Mouse (Mus musculus) midbrain, embryonic 13.5 days (tissue): ENCODE results near the gene Prr5. TPM values are rescaled to one million over a fixed set of nuclear protein-coding genes. Genes with fewer than 3 reads are reported as not detected.
A peak's percentile ranks its signal among the peaks of the same experiment; 100 is the strongest.

Experiments
- ATAC-seq: fragments of 200-750 bp; cut with Nextera tagmentation; 2 replicates; pipeline ENCODE4 v1.8.0; 2017; ENCODE audit warnings: mild to moderate bottlenecking, moderate TSS enrichment, moderate library complexity
- H3K27ac ChIP-seq: fragments of 300-500 bp; sonication (generic); 2 replicates; pipeline ENCODE4 v1.5.1; 2015; ENCODE audit warnings: inconsistent platforms, mild to moderate bottlenecking, moderate library complexity
- H3K27me3 ChIP-seq: fragments of 300-500 bp; sonication (generic); 2 replicates; pipeline ENCODE4 v1.6.1; 2015; ENCODE audit warnings: mild to moderate bottlenecking, inconsistent platforms
- H3K36me3 ChIP-seq: fragments of 300-500 bp; sonication (generic); 2 replicates; pipeline ENCODE4 v1.6.1; 2015; ENCODE audit warnings: mild to moderate bottlenecking, inconsistent platforms
- H3K4me1 ChIP-seq: fragments of 300-500 bp; sonication (generic); replicated peaks from 2 replicates; pipeline ENCODE4 v1.6.1; 2015; ENCODE audit warnings: inconsistent platforms
- H3K4me2 ChIP-seq: fragments of 300-500 bp; sonication (generic); replicated peaks from 2 replicates; pipeline ENCODE4 v1.6.1; 2015; ENCODE audit warnings: moderate library complexity, mild to moderate bottlenecking, inconsistent platforms
- H3K4me3 ChIP-seq: fragments of 300-500 bp; sonication (generic); replicated peaks from 2 replicates; pipeline ENCODE4 v1.5.1; 2015; ENCODE audit warnings: mild to moderate bottlenecking, inconsistent platforms
- H3K9ac ChIP-seq: fragments of 300-500 bp; sonication (generic); replicated peaks from 2 replicates; pipeline ENCODE4 v1.6.1; 2015; ENCODE audit warnings: mild to moderate bottlenecking, inconsistent platforms
- H3K9me3 ChIP-seq: fragments of 300-500 bp; sonication (generic); 2 replicates; pipeline ENCODE4 v1.6.1; 2016; ENCODE audit warnings: mild to moderate bottlenecking, inconsistent platforms
- WGBS: fragments of 180-500 bp; shearing (Covaris S2); methylation state at CpG from one replicate; pipeline ENCODE4 v1.1.7; 2015; 5-methylcytosine and 5-hydroxymethylcytosine counted together
- polyA plus RNA-seq: library from polyadenylated mRNA; unstranded; fragments of >200 nt; fragmentation: Nextera tagmentation; extraction: Ambion mirVana; gene quantifications from 2 replicates; pipeline ENCODE4 v1.2.1, GENCODE M21; 2015

Prr5 gene
- polyA plus RNA-seq, 1 experiment from 2014 or later, result 13.8 TPM

GRCm38 (mm10) chr15:84639451-84640136, 29.8 kb upstream of the Prr5 start:
- WGBS, result 70% methylated on average over 6 of the region's 6 CpGs
- Histone ChIP-seq H3K4me1 (no peaks in the 10 kb centered on the region), H3K36me3 (no peaks in the 10 kb centered on the region), H3K4me2 (no peak overlapping the region), H3K9me3 (no peaks in the 10 kb centered on the region), H3K4me3 (no peak overlapping the region), H3K27me3 (no peaks in the 10 kb centered on the region; the same call in 1 of the 2 replicates), H3K9ac (no peak overlapping the region), H3K27ac (no peak overlapping the region)
- ATAC-seq, result no peak

- Histone ChIP-seq H3K27me3 (no peaks in the 10 kb centered on the region; the same call in 1 of the 2 replicates), H3K4me1 (no peaks in the 10 kb centered on the region), H3K27ac (no peak overlapping the region), H3K4me3 (no peak overlapping the region), H3K9me3 (0 out of 2 replicates have a peak, but pooled peaks cover 4% of the 10 kb centered on the region), H3K4me2 (no peak overlapping the region), H3K9ac (no peak overlapping the region), H3K36me3 (no peaks in the 10 kb centered on the region)
- WGBS, result 95% methylated on average over 6 of the region's 6 CpGs
- ATAC-seq, result no peak
Measured at GRCm38 (mm10) chr15:84640722-84641121, 28.7 kb upstream of the Prr5 start.

- H3K4me2 ChIP-seq, result no peak overlapping the region
- no peaks in the 10 kb centered on the region for H3K4me1 ChIP-seq
- no peak overlapping the region for H3K9ac ChIP-seq
- H3K27ac ChIP-seq, result no peak overlapping the region
- no peaks in the 10 kb centered on the region for H3K36me3 ChIP-seq
- no peak overlapping the region for H3K4me3 ChIP-seq
- 0 out of 2 replicates have a peak, but pooled peaks cover 4% of the 10 kb centered on the region for H3K9me3 ChIP-seq
- no peak for ATAC-seq
- H3K27me3 ChIP-seq, result no peaks in the 10 kb centered on the region; the same call in 1 of the 2 replicates
- WGBS, result 57% methylated on average over 5 of the region's 5 CpGs
Measured at GRCm38 (mm10) chr15:84641127-84641526, 28.3 kb upstream of the Prr5 start.

GRCm38 (mm10) chr15:84641948-84642347, 27.5 kb upstream of the Prr5 start:
- Histone ChIP-seq H3K4me1 (no peaks in the 10 kb centered on the region), H3K9me3 (0 out of 2 replicates have a peak, but pooled peaks cover 4% of the 10 kb centered on the region), H3K36me3 (no peaks in the 10 kb centered on the region), H3K27me3 (no peaks in the 10 kb centered on the region; the same call in 1 of the 2 replicates), H3K27ac (no peak overlapping the region), H3K9ac (no peak overlapping the region), H3K4me2 (no peak overlapping the region), H3K4me3 (no peak overlapping the region)
- ATAC-seq, result no peak
- 100% methylated on average over 1 of the region's 1 CpGs for WGBS

- Histone ChIP-seq H3K4me1 (no peaks in the 10 kb centered on the region), H3K9ac (no peak overlapping the region)
- ATAC-seq, result no peak
Measured at GRCm38 (mm10) chr15:84643178-84643577, 26.2 kb upstream of the Prr5 start.

GRCm38 (mm10) chr15:84651481-84651880, 17.9 kb upstream of the Prr5 start:
- Histone ChIP-seq H3K36me3 (no peaks in the 10 kb centered on the region), H3K9me3 (peaks cover 6% of the 10 kb centered on the region; the same call in 1 of the 2 replicates), H3K4me2 (no peak overlapping the region), H3K4me1 (peaks cover 22% of the 10 kb centered on the region), H3K27me3 (no peaks in the 10 kb centered on the region), H3K9ac (no peak overlapping the region), H3K27ac (no peak overlapping the region), H3K4me3 (no peak overlapping the region)
- ATAC-seq, result no peak
- 94% methylated on average over 6 of the region's 6 CpGs for WGBS

More at GRCm38 (mm10) chr15:84643178-84643577, 26.2 kb upstream of the Prr5 start:
- Histone ChIP-seq H3K4me2 (no peak overlapping the region), H3K36me3 (no peaks in the 10 kb centered on the region), H3K4me3 (no peak overlapping the region), H3K27ac (no peak overlapping the region), H3K9me3 (peaks cover 10% of the 10 kb centered on the region; the same call in 1 of the 2 replicates), H3K27me3 (no peaks in the 10 kb centered on the region; the same call in 1 of the 2 replicates)
- 11% methylated on average over 1 of the region's 1 CpGs for WGBS

- Histone ChIP-seq H3K4me1 (peaks cover 35% of the 10 kb centered on the region), H3K36me3 (no peaks in the 10 kb centered on the region), H3K27ac (peak overlapping the region; percentile 96; the same call in 1 of the 2 replicates), H3K4me3 (no peak overlapping the region), H3K9me3 (no peaks in the 10 kb centered on the region), H3K27me3 (no peaks in the 10 kb centered on the region), H3K9ac (no peak overlapping the region), H3K4me2 (peak overlapping the region; percentile 56)
- 88% methylated on average over 7 of the region's 7 CpGs for WGBS
- no peak for ATAC-seq
Measured at GRCm38 (mm10) chr15:84653151-84653550, 16.3 kb upstream of the Prr5 start.

- Histone ChIP-seq H3K4me3 (peak overlapping the region; percentile 41), H3K36me3 (no peaks in the 10 kb centered on the region), H3K27ac (peak overlapping the region; percentile 96), H3K9ac (peak overlapping the region; percentile 58), H3K4me1 (peaks cover 39% of the 10 kb centered on the region), H3K9me3 (no peaks in the 10 kb centered on the region), H3K27me3 (0 out of 2 replicates have a peak, but pooled peaks cover 4% of the 10 kb centered on the region), H3K4me2 (peak overlapping the region; percentile 56)
- peak; percentile 89 for ATAC-seq
- 4% methylated on average over 28 of the region's 28 CpGs for WGBS
Measured at GRCm38 (mm10) chr15:84653979-84654966, 15.1 kb upstream of the Prr5 start.

GRCm38 (mm10) chr15:84654975-84655374, 14.4 kb upstream of the Prr5 start:
- Histone ChIP-seq H3K4me2 (peak overlapping the region; percentile 56; the same call in 1 of the 2 replicates), H3K9ac (no peak overlapping the region), H3K4me1 (peaks cover 39% of the 10 kb centered on the region), H3K27me3 (0 out of 2 replicates have a peak, but pooled peaks cover 4% of the 10 kb centered on the region), H3K9me3 (no peaks in the 10 kb centered on the region), H3K27ac (peak overlapping the region; percentile 96), H3K4me3 (no peak overlapping the region), H3K36me3 (no peaks in the 10 kb centered on the region)
- 51% methylated on average over 10 of the region's 10 CpGs for WGBS
- ATAC-seq, result no peak

GRCm38 (mm10) chr15:84656689-84657088, 12.7 kb upstream of the Prr5 start:
- ATAC-seq, result no peak
- WGBS, result 95% methylated on average over 3 of the region's 3 CpGs
- H3K27me3 ChIP-seq, result 0 out of 2 replicates have a peak, but pooled peaks cover 9% of the 10 kb centered on the region
- no peak overlapping the region for H3K4me2 ChIP-seq
- no peaks in the 10 kb centered on the region for H3K9me3 ChIP-seq
- H3K36me3 ChIP-seq, result no peaks in the 10 kb centered on the region
- H3K9ac ChIP-seq, result no peak overlapping the region
- H3K4me1 ChIP-seq, result peaks cover 39% of the 10 kb centered on the region
- no peak overlapping the region for H3K27ac ChIP-seq
- no peak overlapping the region for H3K4me3 ChIP-seq

- WGBS, result 36% methylated on average over 9 of the region's 9 CpGs
Measured at GRCm38 (mm10) chr15:84657384-84658064, 11.9 kb upstream of the Prr5 start.

More at GRCm38 (mm10) chr15:84657384-84658064, 11.9 kb upstream of the Prr5 start:
- Histone ChIP-seq H3K27ac (peak overlapping the region; percentile 36; the same call in 1 of the 2 replicates), H3K9me3 (no peaks in the 10 kb centered on the region), H3K4me1 (peaks cover 41% of the 10 kb centered on the region), H3K27me3 (peaks cover 16% of the 10 kb centered on the region; the same call in 1 of the 2 replicates), H3K4me3 (no peak overlapping the region), H3K4me2 (no peak overlapping the region), H3K36me3 (no peaks in the 10 kb centered on the region), H3K9ac (no peak overlapping the region)
- ATAC-seq, result no peak
